In the genomic region with DNA sequence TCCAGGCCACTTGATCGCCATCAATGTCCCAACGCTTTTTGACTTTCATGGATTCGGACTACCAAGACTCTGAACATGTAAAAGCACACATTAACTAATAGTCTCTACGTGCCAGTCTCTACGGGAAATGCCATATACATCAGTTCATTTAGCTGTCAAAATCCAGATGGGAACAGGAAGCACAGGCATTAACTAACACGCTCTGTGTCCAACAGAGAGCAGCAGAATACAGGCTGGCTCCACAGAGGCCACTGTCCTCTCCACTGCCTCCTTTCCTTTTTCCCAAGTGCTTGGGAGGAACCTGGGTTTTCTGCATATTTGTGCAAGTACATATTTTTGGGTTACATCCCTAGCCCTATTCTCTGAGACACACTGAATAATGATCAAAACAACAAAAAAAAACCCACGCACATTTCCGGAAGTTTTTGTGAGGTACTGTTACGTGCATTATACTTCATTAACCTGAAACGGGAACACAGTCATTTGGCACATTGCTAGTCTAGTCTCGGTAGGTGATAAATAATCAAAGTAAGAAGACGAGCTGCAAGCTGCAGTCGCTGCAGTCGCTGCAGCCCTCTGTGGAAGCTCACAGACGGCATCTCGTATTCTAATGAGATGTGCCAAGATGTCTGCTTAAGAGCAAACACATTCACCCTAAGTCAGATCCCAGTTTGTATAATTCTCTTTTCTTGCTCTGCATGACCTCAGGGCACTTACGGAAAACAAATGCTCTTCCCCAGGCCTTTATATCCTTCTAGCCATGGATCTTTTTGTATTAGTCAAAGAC, we compare ENCODE assay signal across 10 mouse cellular contexts. TPM values are rescaled to one million over a fixed set of nuclear protein-coding genes. Genes with fewer than 3 reads are reported as not detected.
DNase-seq lines count a peak whose midpoint lies in the region; ATAC-seq lines count a peak whose summit lies in the region.
"Had no signal": no experiment of that assay in that cellular context is flagged by ENCODE, and none has a peak within 500 bp of the region (broad histone marks: within the 10 kb centered on the region; RNA-seq: fewer than 3 reads in every experiment).

No protein-coding gene starts in this region.

- H3K27me3 ChIP-seq in kidney, embryonic 15.5 days = no peaks in the 10 kb centered on the region
- H3K27me3 ChIP-seq: neural tube, embryonic 15.5 days had no signal

- H3K9me3 ChIP-seq in kidney, embryonic 15.5 days (replicated peaks) = no peaks in the 10 kb centered on the region
- H3K9me3 ChIP-seq: neural tube, embryonic 15.5 days had no signal

- H3K36me3 ChIP-seq in kidney, embryonic 15.5 days = no peaks in the 10 kb centered on the region
- H3K36me3 ChIP-seq: neural tube, embryonic 15.5 days had no signal

- no peak overlapping the region for H3K9ac ChIP-seq in kidney, embryonic 15.5 days
- H3K9ac ChIP-seq: neural tube, embryonic 15.5 days had no signal

- H3K4me1 ChIP-seq in kidney, embryonic 15.5 days = no peaks in the 10 kb centered on the region

- H3K27ac ChIP-seq in kidney, embryonic 15.5 days = no peak overlapping the region
- H3K27ac ChIP-seq: neural tube, embryonic 15.5 days had no signal

- ATAC-seq in frontal cortex, adult (ENCODE audit: low TSS enrichment) = peak; percentile 65
- no peak for ATAC-seq in kidney, embryonic 15.5 days (replicated peaks; ENCODE audit: low FRiP score)

- 62% methylated on average over 17 of the region's 17 CpGs for WGBS in kidney, embryonic 15.5 days

- no peak overlapping the region for H3K4me3 ChIP-seq in kidney, embryonic 15.5 days (replicated peaks)
- H3K4me3 ChIP-seq: neural tube, embryonic 15.5 days had no signal

- DNase-seq in frontal cortex, postnatal 25 days (ENCODE audit: low spot score in 2 of 2) = no peak
- peak; percentile 46 for DNase-seq in kidney, adult 9 months
- peak; percentile 36 to 45 for DNase-seq in kidney, postnatal 36 days
- peak; percentile 27 for DNase-seq in mesoderm, embryonic 11.5 days (ENCODE audit: low read depth, low spot score)
- DNase-seq in right cerebral cortex, adult 2 months (ENCODE audit: low spot score in 2 of 2) = no peak
- no peak for DNase-seq in spleen, adult 18-20 months
- DNase-seq: left cerebral cortex, postnatal 4 days had no signal

- no peak overlapping the region for H3K4me2 ChIP-seq in kidney, embryonic 15.5 days
- H3K4me2 ChIP-seq: neural tube, embryonic 15.5 days had no signal

RNA-seq across cellular contexts. Expression of gene Stxbp5, which starts 33.9 kb away (rescaled TPM):
- 3.6 and 5.3 TPM in 2 replicates for polyA plus RNA-seq in kidney, embryonic 15.5 days (2015; fragmentation: Nextera tagmentation; extraction: Ambion mirVana)

Comparison
In these comparisons a context has a peak if more than half of its experiments do, and no peak if none do; other contexts are left out.
1. DNase-seq: peak in kidney, adult 9 months (single experiment), kidney, postnatal 36 days (2 of 2) and mesoderm, embryonic 11.5 days (single experiment); none in frontal cortex, postnatal 25 days (0 of 2), right cerebral cortex, adult 2 months (0 of 2) and spleen, adult 18-20 months (0 of 2).